Mouse (Mus musculus): Measurements from ENCODE around the gene B430306N03Rik.
"Not testable (repeated sequence)": the region's sequence is repeated elsewhere in the genome, so short reads cannot be mapped to it uniquely, and the experiment has no call there.

The B430306N03Rik gene

GRCm38 (mm10) chr17:48315905-48316579 is at the start of gene B430306N03Rik:
Gene B430306N03Rik, plus strand, starts transcription at chr17:48316141.
- not testable (repeated sequence) for DNase-seq (ENCODE audit: low read depth, low spot score)

DNA sequence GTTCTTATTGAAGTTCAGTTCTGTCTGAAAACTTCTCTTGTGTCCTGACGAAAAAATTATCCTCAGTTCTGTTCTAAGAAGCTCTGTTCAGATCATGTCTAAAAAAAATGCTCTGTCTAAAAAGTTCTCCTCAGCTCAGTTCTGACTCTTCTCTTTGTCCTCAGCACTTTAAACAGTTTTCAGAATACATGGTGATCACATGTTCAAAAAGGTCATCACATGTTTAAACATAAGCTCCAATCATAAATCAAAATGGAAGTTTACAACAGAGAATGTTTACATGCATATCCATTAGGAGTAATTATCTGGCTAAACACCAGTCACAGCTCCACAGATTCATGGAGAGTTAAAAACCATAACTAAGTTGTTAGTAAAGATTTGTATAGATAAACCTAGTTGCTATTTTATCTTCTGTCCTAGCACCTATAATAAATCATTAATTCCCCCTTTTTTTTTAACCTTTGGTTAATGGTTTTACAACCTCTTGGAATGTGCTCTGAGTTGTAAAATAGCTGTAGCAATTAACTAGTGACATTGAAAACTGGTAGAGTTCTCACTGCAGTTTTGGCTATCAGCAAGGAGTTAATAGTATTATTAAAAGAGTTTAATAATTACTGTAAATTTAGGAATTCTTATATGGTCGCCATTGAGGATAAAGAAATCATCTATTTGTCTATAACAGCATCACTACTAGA is 49.2 kb upstream of the B430306N03Rik start:
- no peak for DNase-seq (ENCODE audit: low read depth, low spot score)

DNA sequence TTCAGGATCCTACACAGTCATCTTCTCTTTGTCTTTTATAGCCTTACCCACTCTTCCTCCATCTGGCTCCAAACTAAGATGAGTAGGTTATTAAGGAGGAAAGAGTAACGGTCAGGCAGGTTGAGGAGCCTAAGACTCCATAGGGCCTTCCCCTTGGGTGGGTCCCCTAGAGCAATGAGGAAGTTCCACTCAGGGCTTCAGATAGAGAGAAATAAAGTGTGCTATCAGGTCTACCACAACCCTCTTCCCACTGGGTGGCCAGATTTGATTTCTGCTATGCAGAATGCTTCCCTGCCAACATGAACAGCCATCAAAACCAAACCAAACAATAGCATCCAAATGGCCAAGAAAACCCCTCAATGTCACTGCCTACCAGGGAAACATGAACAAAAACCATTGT is 48.4 kb upstream of the B430306N03Rik start:
- DNase-seq (ENCODE audit: low read depth, low spot score), result no peak

DNA sequence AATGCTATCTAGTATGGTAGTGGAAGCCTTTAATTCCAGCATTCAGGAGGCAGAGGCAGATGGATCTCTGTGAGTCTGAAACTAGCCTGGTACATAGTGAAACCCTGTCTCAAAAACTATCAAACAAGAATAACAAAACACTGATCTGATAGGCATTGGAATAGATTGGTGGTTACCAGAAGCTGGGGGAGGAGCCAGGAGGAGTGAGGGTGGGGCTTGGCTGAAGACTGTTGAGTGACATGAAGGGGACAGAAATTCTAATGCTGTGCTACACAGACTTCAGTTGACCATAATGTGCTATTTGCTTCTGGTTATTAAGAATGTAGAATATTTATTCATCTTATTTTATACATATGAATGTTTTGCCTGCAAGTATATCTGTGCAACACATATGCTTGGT is 47.7 kb upstream of the B430306N03Rik start:
- no peak for DNase-seq (ENCODE audit: low read depth, low spot score)

- no peak for DNase-seq (ENCODE audit: low read depth, low spot score)
Observed at GRCm38 (mm10) chr17:48269833-48270232, 46.1 kb upstream of the B430306N03Rik start.

GRCm38 (mm10) chr17:48272158-48272557 is 43.8 kb upstream of the B430306N03Rik start:
- no peak for DNase-seq (ENCODE audit: low read depth, low spot score)

GRCm38 (mm10) chr17:48272598-48272997 is 43.3 kb upstream of the B430306N03Rik start:
- no peak for DNase-seq (ENCODE audit: low read depth, low spot score)

DNA sequence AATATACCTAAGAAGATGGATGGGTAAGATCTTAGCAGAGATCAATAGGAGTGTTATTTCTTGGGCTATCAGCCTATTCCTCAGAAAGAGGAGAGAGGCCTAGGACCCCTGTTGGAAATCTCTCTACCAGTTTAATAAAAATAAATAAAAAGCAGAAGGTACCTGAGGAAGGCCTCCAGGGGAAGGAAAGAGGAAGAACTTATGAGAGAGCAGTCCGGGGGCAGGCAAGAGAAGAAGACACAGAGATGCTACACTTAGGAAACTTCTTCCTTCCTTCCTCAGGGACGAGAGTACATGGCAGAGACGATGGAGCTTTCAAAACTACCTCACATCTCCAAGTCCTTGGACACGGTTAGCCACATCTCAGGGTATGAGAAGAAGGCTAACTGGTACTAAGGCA is 41.8 kb upstream of the B430306N03Rik start:
- DNase-seq (ENCODE audit: low read depth, low spot score), result no peak

- DNase-seq (ENCODE audit: low read depth, low spot score), result peak; percentile 76
Observed at GRCm38 (mm10) chr17:48274885-48275284, 41.1 kb upstream of the B430306N03Rik start.

DNA sequence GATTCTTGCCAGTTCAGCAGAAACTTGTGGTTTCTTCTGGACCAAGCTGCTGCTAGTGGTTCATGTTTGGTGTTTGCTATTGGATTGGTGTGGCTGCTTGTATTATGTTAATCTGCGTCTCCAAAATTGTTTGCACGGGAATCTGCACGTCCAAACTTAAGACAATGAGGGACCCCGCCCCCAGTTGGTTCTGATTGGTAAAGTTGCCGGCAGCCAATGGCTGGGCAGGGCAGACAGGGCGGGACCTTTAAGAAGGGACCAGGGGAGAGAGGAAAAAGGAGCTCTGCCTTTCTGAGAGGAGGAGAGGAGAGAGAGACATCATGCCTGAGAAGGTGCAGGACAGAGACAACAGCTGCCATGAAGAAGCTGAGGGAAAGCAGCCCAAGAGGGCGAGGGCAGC is 40.2 kb upstream of the B430306N03Rik start:
- no peak for DNase-seq (ENCODE audit: low read depth, low spot score)

DNA sequence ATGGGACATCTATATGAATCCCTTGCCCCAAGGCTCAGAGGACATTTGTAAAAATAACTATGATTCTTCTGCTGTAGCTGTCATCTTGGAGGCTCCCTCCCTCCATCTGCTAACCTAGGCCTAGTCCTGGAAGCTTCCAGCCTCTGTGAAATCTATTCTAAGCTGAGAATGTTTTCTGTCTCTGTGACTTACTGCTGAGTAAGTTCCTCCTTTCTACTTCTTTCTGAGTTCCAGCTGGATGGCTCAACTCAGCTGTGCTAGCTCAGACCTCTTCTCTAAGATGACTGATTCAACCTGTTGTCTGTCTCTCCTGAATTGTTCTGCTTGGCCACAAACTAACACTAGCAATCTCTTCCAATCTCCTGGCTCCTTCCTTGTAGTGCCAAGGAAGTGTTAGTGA is 37.6 kb upstream of the B430306N03Rik start:
- DNase-seq (ENCODE audit: low read depth, low spot score), result no peak

GRCm38 (mm10) chr17:48279002-48279401 is 36.9 kb upstream of the B430306N03Rik start:
- DNase-seq (ENCODE audit: low read depth, low spot score), result no peak

DNA sequence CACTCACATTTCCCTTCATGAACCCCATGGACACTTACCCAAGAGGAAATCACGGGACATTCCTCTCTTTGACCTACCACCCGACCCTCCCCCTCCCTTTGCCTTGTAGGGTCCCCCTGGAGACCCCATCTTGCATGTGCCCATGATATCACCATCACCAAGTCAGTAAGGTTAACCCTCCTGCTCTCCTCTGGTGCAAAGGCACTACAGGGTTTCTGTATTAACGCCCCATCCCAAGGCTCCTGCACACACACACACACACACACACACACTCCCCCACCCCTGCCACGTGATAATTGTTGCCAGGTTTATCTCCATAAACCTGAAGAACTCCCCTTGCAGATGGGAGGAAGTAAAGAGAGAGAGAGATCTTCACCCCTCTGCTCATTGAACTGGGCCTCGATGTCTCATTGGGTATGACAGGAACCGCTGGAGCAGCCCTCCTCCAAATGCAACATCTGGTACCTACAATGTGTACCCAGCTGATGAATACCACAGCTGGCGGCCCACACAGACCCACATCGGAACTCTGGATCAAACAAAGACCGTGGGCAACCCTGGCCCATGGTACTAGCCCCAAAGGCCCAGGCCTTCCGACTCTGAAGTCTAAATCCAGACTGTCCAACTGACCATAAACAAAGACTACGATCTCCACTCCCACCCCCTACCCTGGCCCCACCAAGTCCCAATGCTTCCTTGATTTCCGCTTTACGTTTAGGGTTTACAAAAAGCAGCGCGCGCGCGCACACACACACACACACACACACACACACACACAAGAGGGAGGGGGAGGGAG is 34.8 kb upstream of the B430306N03Rik start:
- no peak for DNase-seq (ENCODE audit: low read depth, low spot score)

GRCm38 (mm10) chr17:48281739-48282085 is 34.2 kb upstream of the B430306N03Rik start:
- DNase-seq (ENCODE audit: low read depth, low spot score), result no peak

GRCm38 (mm10) chr17:48286765-48287164 is 29.2 kb upstream of the B430306N03Rik start:
- DNase-seq (ENCODE audit: low read depth, low spot score), result no peak

- no peak for DNase-seq (ENCODE audit: low read depth, low spot score)
Observed at GRCm38 (mm10) chr17:48287276-48287675, 28.7 kb upstream of the B430306N03Rik start.

DNA sequence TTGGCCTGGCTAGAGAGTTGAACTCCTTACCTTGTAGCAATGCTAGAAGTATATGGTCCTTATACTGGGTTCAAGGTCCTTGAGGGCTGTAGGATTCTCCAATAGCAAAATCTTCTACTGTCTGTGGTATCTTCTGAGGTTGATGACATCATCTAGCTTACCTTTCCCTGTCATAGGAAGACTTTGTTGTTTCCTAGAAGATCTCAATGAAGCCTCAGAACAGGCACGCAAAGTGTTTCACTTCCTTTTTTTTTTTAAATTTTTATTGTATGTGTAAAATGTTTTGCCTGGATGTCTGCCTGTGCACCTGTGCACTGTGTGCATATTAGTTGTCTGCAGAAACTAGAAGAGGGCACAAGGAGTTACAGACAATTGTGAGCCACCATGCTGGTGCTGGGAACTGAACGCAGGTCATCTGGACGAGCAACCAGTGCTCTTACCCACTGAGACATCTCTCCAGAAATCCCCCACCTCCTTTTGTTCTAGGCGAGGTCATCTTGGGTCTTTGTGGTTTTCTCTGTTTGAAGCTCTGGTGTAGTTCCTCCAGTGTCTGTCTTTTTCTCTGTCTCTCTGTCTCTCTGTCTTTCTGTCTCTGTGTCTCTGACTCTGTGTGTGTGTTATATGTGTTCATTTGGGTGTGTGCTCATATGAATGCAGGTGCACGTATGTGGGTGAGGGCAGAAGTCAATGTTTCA is 22.3 kb upstream of the B430306N03Rik start:
- DNase-seq (ENCODE audit: low read depth, low spot score), result no peak

GRCm38 (mm10) chr17:48299203-48299602 is 16.7 kb upstream of the B430306N03Rik start, which contains the start of gene Treml2:
Gene Treml2, plus strand, starts transcription at chr17:48299498.
- no peak for DNase-seq (ENCODE audit: low read depth, low spot score)

DNA sequence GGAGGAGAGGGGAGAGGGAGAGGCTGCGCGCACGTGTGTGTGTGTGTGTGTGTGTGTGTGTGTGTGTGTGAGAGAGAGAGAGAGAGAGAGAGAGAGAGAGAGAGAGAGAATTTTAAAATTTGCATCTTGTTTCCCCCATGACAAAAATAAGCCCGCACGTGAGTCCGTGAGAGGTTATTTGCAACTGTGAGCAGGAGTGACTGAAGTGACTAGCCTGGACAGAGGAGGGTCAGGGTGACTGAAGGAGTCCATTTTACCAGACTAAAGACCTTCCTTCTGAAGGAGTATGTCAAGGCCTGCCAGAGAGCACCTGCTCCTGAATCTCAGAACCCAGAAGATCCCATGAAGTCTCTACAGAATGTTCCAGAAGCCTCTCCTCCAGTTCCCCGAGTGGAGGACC is 16.2 kb upstream of the B430306N03Rik start:
- DNase-seq (ENCODE audit: low read depth, low spot score), result no peak

DNA sequence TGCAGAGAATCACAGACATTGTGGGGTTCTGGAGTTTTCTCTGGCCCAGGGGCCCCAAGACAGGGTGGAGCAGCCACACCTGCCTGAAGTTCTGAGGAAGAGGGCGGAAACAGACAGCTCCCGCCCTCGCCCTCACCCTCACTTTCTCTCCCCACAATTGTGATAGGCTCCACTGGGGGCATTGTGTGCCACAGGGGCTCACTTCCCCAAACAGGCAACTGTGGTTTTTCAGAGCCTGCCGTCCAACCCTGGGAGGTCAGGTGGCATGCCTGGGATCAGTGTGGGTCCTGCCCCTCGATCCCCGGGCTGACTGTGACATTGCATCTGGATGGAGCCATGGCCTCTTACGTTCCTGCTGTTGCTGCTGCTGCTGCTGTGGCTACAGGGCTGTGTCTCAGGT is 15.7 kb upstream of the B430306N03Rik start:
- DNase-seq (ENCODE audit: low read depth, low spot score), result no peak

- no peak for DNase-seq (ENCODE audit: low read depth, low spot score)
Observed at GRCm38 (mm10) chr17:48300861-48301260, 15.1 kb upstream of the B430306N03Rik start.

DNA sequence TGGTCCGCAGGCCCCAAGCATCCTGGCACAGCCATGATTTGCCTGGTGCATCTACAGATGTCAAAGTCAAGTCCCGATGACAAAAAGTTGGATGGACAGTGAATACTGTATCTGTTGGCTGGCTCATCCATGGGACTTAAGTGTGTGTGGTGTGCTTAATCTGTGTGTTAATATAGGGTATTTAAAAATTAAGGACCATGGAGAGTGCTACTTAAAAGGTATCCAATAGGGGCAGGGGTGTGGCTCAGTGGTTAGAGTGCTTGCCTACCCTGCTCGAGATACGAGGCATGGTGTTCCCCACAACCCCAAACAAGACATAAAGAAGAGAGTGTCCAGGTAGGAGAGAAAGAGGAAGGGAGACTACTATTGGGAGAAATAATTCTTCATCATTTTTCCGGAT is 14.1 kb upstream of the B430306N03Rik start:
- no peak for DNase-seq (ENCODE audit: low read depth, low spot score)
